Mouse (Mus musculus): ENCODE results near the gene Ankrd13d.
A peak's percentile ranks its signal among the peaks of the same experiment; 100 is the strongest.

The Ankrd13d gene

DNA sequence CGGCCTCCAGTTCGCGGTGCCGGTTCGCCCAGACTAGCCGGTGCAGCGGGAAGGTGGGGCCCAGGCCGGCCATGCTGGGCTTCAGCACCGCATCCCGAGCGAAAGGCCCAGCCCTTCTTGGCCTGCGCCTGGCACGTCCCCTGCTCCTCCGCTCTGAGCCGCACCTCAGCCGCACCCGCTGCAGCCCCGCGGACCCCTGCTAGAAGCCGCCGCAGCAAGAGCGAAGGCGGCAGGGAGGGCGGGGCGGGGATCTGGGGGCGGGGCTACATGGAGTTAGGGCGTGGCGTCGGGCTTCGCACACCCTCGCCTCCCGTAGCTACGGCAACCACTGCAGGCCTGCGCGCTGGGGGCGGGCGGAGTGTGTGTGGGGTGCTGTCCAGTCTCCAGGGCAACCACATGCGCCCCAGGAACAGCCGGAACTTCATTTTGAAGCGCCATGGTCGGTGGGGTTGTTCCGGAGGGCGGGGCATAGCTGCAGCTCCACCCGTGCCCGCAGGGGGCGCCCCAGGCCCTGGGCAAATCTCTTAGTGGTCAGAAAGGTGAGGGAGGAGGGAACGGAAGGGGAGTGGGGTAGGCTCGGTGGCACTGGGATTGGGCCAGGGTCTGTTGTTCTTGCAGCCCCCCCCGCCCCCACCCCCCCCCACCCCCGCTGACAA lies at the start of gene Ankrd13d:
Gene Ankrd13d (minus strand): TSS at position 240 of the 656 bp plus-strand sequence.
- no peak for TF ChIP-seq GATA4 (IDR thresholded peaks at IDR 0.05; ENCODE audit: insufficient replicate concordance, low read length)

DNA sequence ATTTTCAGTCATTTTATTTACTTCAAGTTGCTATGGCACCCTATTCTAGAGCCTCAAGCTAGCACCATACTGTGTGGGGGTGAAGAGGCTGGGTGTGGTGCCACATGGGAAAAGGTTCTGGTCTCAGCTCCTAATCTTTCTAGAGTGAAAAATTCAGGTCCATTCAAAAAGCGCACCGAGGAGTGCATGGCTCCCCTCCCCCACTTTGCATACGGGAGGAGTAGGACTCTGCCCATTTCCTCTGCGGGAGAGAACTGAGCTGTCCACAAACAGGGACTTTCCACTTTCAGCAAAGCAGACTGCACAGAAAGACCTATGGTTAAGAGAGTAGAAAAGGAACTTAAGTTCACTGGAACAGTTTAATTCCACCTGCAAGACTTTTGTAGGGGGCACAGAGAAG lies 49.7 kb upstream of the Ankrd13d start:
- TF ChIP-seq GATA4 (IDR thresholded peaks at IDR 0.05; ENCODE audit: insufficient replicate concordance, low read length) = no peak

GRCm38 (mm10) chr19:4331273-4331672 lies 48.3 kb upstream of the Ankrd13d start:
- TF ChIP-seq GATA4 (IDR thresholded peaks at IDR 0.05; ENCODE audit: insufficient replicate concordance, low read length) = no peak

GRCm38 (mm10) chr19:4330603-4331002 lies 47.7 kb upstream of the Ankrd13d start:
- 0 out of 2 replicates have a peak, but pooled peaks have one; percentile 18 for TF ChIP-seq GATA4 (IDR thresholded peaks at IDR 0.05; ENCODE audit: insufficient replicate concordance, low read length)

DNA sequence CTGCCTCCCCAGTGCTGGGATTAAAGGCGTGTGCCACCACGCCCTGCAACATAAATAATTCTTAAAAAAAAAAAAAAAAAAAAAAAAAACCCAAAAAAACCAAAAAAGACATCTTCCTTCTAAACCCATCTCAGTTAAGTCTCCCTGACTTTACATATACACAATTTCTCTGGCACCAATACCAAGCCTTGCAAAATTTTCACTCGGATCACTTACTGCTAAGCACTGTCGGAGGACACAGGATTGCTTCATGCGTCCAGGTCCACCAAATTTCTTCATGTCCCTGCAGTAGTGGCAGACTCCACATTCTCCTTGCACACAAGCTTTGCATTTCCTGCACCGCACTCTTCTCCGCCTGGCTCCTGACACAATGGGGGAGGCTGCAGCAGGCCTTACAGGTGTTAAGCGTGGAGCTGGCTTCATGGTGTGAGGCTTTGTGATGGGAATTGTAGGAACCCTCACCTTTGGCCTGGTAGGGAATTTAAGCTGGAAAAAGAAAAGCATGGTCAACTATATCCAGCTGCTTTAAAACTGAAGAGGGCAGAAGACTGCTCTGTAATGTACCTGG lies 45.9 kb upstream of the Ankrd13d start:
- no peak for TF ChIP-seq GATA4 (IDR thresholded peaks at IDR 0.05; ENCODE audit: insufficient replicate concordance, low read length)

GRCm38 (mm10) chr19:4326881-4327280 lies 43.9 kb upstream of the Ankrd13d start:
- TF ChIP-seq GATA4 (IDR thresholded peaks at IDR 0.05; ENCODE audit: insufficient replicate concordance, low read length) = no peak

- TF ChIP-seq GATA4 (IDR thresholded peaks at IDR 0.05; ENCODE audit: insufficient replicate concordance, low read length) = no peak
These were observed 43.2 kb upstream of the Ankrd13d start for GRCm38 (mm10) chr19:4326106-4326505.

DNA sequence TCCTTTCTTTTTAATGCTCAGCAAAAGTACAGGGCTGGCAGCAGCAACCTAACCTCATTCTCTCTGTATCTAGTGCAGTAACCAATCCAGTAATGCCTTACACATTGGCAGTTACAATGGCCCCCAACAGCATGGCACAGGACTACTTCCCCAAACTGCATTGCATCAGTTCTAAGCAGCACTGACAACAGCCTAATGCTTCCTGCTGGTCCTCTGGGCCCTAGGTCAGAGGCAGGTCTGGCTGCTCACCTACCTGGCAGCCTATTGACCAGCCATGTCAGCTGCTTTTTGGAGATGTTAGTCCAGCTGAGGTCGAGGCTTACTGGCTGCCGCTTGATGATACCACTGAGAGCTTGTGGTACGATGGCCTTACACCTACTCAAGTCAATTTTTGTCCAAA lies 39.2 kb upstream of the Ankrd13d start:
- TF ChIP-seq GATA4 (IDR thresholded peaks at IDR 0.05; ENCODE audit: insufficient replicate concordance, low read length) = no peak

DNA sequence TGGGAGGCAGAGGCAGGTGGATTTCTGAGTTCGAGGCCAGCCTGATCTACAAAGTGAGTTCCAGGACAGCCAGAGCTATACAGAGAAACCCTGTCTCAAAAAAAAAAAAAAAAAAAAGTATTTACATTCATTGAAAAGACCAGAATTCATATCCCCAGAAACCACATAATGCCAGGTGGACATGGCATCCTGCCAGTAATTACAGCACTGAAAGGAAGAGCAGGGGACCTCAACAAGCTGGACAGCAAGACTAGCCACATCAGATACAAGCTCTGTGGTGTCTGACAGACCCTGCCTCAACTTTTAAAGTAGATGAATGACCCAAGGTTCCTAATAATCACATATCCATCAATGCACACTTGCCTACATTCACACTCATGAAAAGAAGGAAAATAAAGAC lies 38.7 kb upstream of the Ankrd13d start:
- no peak for TF ChIP-seq GATA4 (IDR thresholded peaks at IDR 0.05; ENCODE audit: insufficient replicate concordance, low read length)

GRCm38 (mm10) chr19:4319272-4319671 lies 36.3 kb upstream of the Ankrd13d start:
- TF ChIP-seq GATA4 (IDR thresholded peaks at IDR 0.05; ENCODE audit: insufficient replicate concordance, low read length) = no peak

DNA sequence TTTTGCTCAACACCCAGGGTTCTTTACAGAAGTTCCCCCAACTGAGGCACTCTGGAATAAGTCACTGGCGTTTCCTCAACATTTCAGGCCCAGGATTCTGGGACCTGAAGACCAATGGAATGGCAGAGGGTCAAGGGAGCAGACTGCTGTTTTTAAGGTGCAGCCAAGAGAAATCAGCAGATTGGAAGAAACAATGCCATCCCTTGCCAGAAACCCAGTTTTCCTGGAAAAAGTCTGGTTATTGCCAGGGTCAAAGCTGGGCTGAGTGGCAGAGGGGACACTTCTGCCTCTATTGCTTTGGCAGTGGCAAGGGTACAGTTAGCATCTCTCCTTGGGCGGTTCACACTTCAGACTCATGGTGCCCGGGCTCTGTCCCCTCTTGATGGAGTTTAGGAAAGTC lies 34.2 kb upstream of the Ankrd13d start:
- TF ChIP-seq GATA4 (IDR thresholded peaks at IDR 0.05; ENCODE audit: insufficient replicate concordance, low read length) = no peak

DNA sequence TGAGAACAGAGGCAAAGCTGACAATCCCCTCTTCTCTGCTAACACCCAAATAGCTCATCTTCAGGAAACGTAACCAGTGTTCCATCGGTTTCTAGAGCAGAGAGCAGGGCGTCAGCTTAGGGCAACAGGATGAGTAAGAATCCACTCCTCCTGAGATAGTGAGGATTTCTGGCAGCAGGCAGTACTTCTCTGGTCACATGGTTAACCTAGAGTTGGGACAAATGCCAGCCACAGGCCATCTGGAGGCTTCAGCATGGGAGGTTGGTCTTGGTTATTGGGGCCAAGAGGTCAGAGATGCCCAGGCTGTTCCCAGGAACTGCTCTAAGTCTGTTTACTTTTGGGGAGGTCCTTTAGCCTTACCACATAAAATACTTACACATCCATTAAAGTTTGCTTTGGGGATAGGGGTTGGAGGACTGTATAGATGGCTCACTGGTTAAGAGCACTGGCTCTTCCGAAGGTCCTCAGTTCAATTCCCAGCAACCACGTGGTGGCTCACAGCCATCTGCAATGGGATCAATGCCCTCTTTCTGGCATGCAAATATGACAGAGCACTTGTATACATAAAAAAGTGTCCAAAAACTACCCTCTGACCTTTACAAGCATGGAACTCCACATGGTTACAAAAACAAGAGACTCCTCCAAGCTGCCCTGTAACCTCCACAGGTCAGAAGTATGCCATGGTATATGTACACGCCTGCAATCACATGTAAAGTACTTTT lies 32.4 kb upstream of the Ankrd13d start:
- TF ChIP-seq GATA4 (IDR thresholded peaks at IDR 0.05; ENCODE audit: insufficient replicate concordance, low read length) = no peak

- no peak for TF ChIP-seq GATA4 (IDR thresholded peaks at IDR 0.05; ENCODE audit: insufficient replicate concordance, low read length)
These were observed 26.8 kb upstream of the Ankrd13d start for GRCm38 (mm10) chr19:4309776-4310185.

DNA sequence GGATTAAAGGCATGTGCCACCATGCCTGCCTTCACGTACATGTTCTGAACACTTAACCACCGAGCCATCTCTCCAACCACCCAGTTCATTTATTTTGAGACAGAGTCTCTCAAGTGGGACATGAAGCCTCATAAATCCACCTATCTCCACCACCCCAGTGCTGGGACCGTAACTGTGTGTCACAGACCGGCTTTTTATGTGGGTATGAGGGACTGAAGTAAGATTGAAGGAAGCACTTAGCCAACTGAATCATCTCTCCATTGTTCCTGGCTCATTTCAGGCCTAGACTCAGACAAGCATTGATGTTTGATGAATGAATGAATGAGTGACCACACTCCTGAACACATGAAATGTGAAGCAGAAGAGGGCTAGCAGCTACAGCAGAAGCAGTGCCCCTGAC lies 26.4 kb upstream of the Ankrd13d start:
- no peak for TF ChIP-seq GATA4 (IDR thresholded peaks at IDR 0.05; ENCODE audit: insufficient replicate concordance, low read length)

- no peak for TF ChIP-seq GATA4 (IDR thresholded peaks at IDR 0.05; ENCODE audit: insufficient replicate concordance, low read length)
These were observed 23.2 kb upstream of the Ankrd13d start, which contains the start of gene Grk2 for GRCm38 (mm10) chr19:4306190-4306577. Gene Grk2 (minus strand): TSS chr19:4306222.

DNA sequence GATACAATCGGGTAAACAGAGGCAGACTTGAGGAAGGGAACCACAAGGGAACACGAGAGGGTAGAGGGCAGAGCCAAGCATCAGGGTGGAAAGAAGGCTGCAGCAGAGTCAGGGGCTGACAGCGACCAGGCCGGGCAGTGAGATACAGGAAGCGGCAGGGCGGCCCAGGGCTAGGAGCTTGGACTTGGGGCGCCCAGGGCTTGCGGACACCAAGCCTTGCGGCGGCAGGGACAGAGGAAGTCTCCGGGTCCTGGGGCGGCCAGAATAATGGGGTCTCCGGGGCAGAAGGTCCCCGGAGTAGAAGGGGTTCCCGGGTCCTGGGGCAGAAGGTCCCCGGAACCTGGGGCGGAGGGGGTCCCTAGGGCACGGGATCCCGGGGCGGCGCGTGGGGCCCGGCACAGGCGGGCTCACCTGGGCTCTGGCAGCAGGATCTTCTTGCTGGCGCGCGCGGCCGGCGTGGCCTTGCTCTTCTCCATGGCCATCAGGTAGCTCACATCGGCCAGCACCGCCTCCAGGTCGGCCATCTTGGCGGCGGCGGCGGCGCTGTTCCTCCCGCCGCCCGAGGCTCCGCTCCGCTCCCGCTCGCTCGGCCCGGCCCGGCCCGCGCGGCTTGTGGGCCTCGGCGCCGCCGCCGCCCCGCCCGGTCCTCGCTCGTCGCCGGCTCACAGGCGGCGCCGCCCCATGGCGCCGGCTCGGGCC lies 22.7 kb upstream of the Ankrd13d start:
- no peak for TF ChIP-seq GATA4 (IDR thresholded peaks at IDR 0.05; ENCODE audit: insufficient replicate concordance, low read length)

All from liver, adult (tissue).